In the genomic region with DNA sequence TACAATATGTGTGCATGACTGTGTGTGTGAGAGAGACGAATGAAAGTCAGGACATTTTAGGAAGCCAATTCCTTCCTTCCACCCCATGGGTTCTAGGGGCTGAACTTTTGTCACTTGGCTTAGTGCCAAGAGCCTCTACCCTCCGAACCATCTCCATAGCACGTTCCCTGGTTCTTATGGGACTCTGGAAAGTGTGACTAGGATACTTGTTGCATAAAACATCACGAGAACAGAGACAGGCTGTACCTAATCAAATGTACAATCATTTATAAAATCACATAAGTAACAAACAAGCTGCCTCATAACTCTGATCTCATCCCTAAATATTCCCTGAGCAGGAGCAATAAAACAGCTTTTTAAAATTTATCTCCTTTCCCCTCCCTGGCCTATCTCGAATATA, we compare ENCODE assay signal across 21 mouse cellular contexts.
DNase-seq lines count a peak whose midpoint lies in the region; ATAC-seq and TF ChIP-seq lines count a peak whose summit lies in the region.
"Had no signal": no experiment of that assay in that cellular context is flagged by ENCODE, and none has a peak within 500 bp of the region (broad histone marks: within the 10 kb centered on the region; RNA-seq: fewer than 3 reads in every experiment).

No protein-coding gene starts in this region.

- ATAC-seq in kidney, postnatal 0 days (replicated peaks; ENCODE audit: low FRiP score, low read depth): no peak
- ATAC-seq in lung, embryonic 14.5 days (ENCODE audit: insufficient read depth): no peak
- ATAC-seq in lung, postnatal 0 days: peak; percentile 59
- ATAC-seq: activated CD4-positive, CD25-positive, alpha-beta regulatory T cell, adult 4 months; CD4-positive, CD25-positive, alpha-beta regulatory T cell, adult 4 months; Patski had no signal

- H3K36me3 ChIP-seq in kidney, postnatal 0 days (ENCODE audit: insufficient read depth, low read length): no peaks in the 10 kb centered on the region
- no peaks in the 10 kb centered on the region for H3K36me3 ChIP-seq in lung, embryonic 14.5 days (ENCODE audit: insufficient read depth)
- H3K36me3 ChIP-seq in lung, postnatal 0 days (ENCODE audit: insufficient read depth, low read length): no peaks in the 10 kb centered on the region
- H3K36me3 ChIP-seq: G1E had no signal

- peak; percentile 2 for DNase-seq in kidney, postnatal 0 days (ENCODE audit: low spot score)
- DNase-seq in kidney, postnatal 14 days: no peak
- peak; percentile 26 for DNase-seq in lung, embryonic 14.5 days
- DNase-seq in lung, adult 2 months: no peak
- peak; percentile 56 for DNase-seq in lung, postnatal 0 days (ENCODE audit: low spot score)
- no peak for DNase-seq in lung, postnatal 25 days (ENCODE audit: low spot score)
- DNase-seq: adrenal gland, adult 2 months; adrenal gland, adult 8-10 months; adrenal gland, postnatal 10 days; adrenal gland, postnatal 14 days; adrenal gland, postnatal 25 days; adrenal gland, postnatal 36 days; B cell, adult 2 months; cerebellum, adult 11 months; cerebellum, adult 11-12 months; cerebellum, adult 18-20 months had no signal

- H3K4me2 ChIP-seq in kidney, postnatal 0 days (ENCODE audit: low read length): no peak overlapping the region
- H3K4me2 ChIP-seq in lung, embryonic 14.5 days: no peak overlapping the region
- H3K4me2 ChIP-seq in lung, postnatal 0 days (replicated peaks; ENCODE audit: low read depth, low read length): no peak overlapping the region

- no peak for TF ChIP-seq POLR2A in lung, adult 2 months (IDR thresholded peaks at IDR 0.05; ENCODE audit: borderline replicate concordance, extremely low read depth, low read depth, low read length)

- peak; percentile 67 for TF ChIP-seq EP300 in lung, postnatal 0 days (IDR thresholded peaks at IDR 0.05)

- 44% methylated on average over 5 of the region's 5 CpGs for WGBS in kidney, postnatal 0 days
- WGBS in lung, embryonic 14.5 days: 33% methylated on average over 5 of the region's 5 CpGs
- 47% methylated on average over 5 of the region's 5 CpGs for WGBS in lung, adult 2 months
- 37% methylated on average over 5 of the region's 5 CpGs for WGBS in lung, postnatal 0 days

- H3K4me1 ChIP-seq in kidney, postnatal 0 days (replicated peaks; ENCODE audit: insufficient read depth, low read length): no peaks in the 10 kb centered on the region
- H3K4me1 ChIP-seq in lung, embryonic 14.5 days (ENCODE audit: insufficient read depth): no peaks in the 10 kb centered on the region
- H3K4me1 ChIP-seq in lung, adult 2 months (ENCODE audit: control insufficient read depth, insufficient read depth, low read length): no peaks in the 10 kb centered on the region
- H3K4me1 ChIP-seq in lung, postnatal 0 days (ENCODE audit: insufficient read depth, low read depth, low read length): no peaks in the 10 kb centered on the region

- no peak overlapping the region for H3K4me3 ChIP-seq in kidney, postnatal 0 days (replicated peaks; ENCODE audit: low read depth, low read length)
- no peak overlapping the region for H3K4me3 ChIP-seq in lung, embryonic 14.5 days (ENCODE audit: low read depth, low read length)
- H3K4me3 ChIP-seq in lung, adult 2 months (replicated peaks; ENCODE audit: extremely low read depth, low read depth, low read length): no peak overlapping the region
- no peak overlapping the region for H3K4me3 ChIP-seq in lung, postnatal 0 days (ENCODE audit: low read depth, low read length)

- no peak for TF ChIP-seq CTCF in kidney, postnatal 0 days (IDR thresholded peaks at IDR 0.05; ENCODE audit: low read depth)
- no peak for TF ChIP-seq CTCF in lung, embryonic 14.5 days (IDR thresholded peaks at IDR 0.05; ENCODE audit: low read depth)
- no peak for TF ChIP-seq CTCF in lung, adult 2 months (IDR thresholded peaks at IDR 0.05; ENCODE audit: insufficient read depth, low read length)
- no peak for TF ChIP-seq CTCF in lung, postnatal 0 days (IDR thresholded peaks at IDR 0.05)

- no peaks in the 10 kb centered on the region for H3K9me3 ChIP-seq in kidney, postnatal 0 days (replicated peaks; ENCODE audit: low read length)
- no peaks in the 10 kb centered on the region for H3K9me3 ChIP-seq in lung, embryonic 14.5 days (ENCODE audit: low read depth, low read length)
- no peaks in the 10 kb centered on the region for H3K9me3 ChIP-seq in lung, postnatal 0 days (ENCODE audit: low read length)
- H3K9me3 ChIP-seq: G1E had no signal

- no peak overlapping the region for H3K27ac ChIP-seq in kidney, postnatal 0 days
- no peak overlapping the region for H3K27ac ChIP-seq in lung, embryonic 14.5 days (ENCODE audit: low read depth)
- H3K27ac ChIP-seq in lung, postnatal 0 days (ENCODE audit: low read length): no peak overlapping the region

- no peak overlapping the region for H3K9ac ChIP-seq in kidney, postnatal 0 days (ENCODE audit: low read depth, low read length)
- H3K9ac ChIP-seq in lung, embryonic 14.5 days: no peak overlapping the region
- no peak overlapping the region for H3K9ac ChIP-seq in lung, postnatal 0 days (replicated peaks; ENCODE audit: low read depth)

- H3K27me3 ChIP-seq in kidney, postnatal 0 days (ENCODE audit: insufficient read depth, low read length): no peaks in the 10 kb centered on the region
- H3K27me3 ChIP-seq in lung, embryonic 14.5 days (ENCODE audit: insufficient read depth, low read length): no peaks in the 10 kb centered on the region
- no peaks in the 10 kb centered on the region for H3K27me3 ChIP-seq in lung, postnatal 0 days (replicated peaks; ENCODE audit: insufficient read depth, low read length)
- H3K27me3 ChIP-seq: CH12.LX had no signal

Comparison
In these comparisons a context has a peak if more than half of its experiments do, and no peak if none do; other contexts are left out.
1. DNase-seq: peak in kidney, postnatal 0 days (single experiment), lung, embryonic 14.5 days (single experiment) and lung, postnatal 0 days (single experiment); none in kidney, postnatal 14 days (single experiment), lung, adult 2 months (single experiment) and lung, postnatal 25 days (single experiment).